Mouse (Mus musculus) CD8-positive naive resting alpha-beta T cell, adult 2 months (primary cell): ENCODE measurements around the gene Hoxc9.

Experiments used
- DNase-seq, 2 experiments: peaks; one replicate each; pipeline ENCODE4 v3.0.0; 2022; ENCODE audit warnings: low read depth in 2 of 2, low spot score in 2 of 2

Hoxc9 gene

DNA sequence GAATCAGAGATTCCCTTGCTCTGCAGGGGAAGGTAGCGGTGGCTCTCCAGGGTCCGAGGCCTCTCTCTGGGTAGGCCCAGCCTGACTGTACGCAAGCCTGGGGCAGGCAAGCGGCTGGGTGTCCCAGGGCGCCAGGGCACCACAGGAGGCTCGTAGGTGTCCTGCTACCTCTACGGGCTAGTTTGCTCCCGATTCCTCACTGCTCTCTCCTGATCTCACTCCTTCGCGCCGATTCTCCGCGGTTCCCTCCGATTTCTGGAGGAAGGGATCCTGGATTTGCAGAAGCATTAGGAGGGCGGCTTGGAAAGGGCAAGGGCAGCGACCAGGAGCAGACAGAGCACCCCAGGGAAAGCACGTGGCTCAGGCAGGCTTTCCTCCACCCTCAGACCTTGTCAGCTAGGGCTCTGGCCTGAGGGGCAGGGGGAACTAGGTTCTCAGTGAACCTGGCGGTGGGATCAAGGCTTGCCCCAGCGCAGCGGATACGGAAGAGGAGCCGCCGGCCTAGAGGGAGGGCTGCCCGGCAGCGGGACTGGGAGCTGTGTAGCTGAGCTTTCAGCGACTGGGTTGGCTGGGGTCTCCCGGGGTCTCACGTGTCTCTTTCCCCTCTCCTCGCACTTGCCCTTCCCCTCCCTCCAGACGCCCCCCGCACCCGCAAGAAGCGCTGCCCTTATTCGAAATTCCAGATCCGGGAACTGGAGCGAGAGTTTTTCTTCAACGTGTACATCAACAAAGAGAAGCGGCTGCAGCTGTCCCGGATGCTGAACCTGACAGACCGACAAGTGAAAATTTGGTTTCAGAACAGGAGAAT lies 20.2 kb upstream of the Hoxc9 start:
- DNase-seq = no peak

DNA sequence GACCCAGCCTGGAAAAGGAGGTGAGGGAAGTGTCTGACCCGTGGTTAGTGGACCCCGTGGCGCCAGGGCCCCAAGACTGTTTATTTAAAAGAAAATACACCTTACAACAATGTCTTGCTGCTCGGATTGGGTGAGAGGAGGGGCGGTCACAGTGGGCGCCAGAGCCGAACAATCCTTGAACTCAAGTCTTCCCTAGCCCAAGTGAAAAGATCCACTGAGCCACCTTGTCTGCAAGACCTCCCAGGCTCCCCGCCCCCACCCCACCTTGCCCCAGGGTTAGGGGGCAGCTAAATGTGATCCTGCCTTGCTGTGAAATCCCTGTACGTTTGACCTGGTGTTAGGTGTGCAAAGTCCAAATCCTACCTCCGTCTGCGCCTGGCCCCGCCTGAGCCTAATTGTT lies 19.3 kb upstream of the Hoxc9 start:
- no peak for DNase-seq

DNA sequence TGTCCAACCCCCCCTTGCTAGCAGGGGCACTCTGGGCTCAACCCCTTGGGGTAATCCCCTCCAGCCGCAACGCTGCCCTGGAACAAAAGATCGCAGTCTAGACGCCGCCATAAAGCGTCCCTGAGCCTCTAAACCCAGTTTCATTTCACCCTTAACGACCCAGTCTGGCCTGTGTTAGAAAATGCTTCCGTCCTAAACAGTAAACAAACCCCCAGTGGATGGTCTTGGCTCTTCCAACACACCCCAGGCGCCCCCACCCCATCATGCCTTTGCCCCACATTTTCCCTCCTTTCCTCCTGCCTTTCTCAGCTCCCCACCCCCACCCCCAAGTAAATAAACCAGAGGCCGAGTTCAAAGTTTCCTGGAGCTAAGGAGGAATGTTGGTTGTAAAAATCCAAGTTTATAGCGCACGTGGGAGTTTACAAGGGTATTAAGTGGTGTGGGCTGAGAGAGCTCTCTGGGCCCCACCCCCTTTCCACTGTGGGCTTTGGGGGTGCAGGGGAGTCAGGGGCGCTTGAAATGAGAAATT lies 16.5 kb upstream of the Hoxc9 start:
- DNase-seq = no peak

DNA sequence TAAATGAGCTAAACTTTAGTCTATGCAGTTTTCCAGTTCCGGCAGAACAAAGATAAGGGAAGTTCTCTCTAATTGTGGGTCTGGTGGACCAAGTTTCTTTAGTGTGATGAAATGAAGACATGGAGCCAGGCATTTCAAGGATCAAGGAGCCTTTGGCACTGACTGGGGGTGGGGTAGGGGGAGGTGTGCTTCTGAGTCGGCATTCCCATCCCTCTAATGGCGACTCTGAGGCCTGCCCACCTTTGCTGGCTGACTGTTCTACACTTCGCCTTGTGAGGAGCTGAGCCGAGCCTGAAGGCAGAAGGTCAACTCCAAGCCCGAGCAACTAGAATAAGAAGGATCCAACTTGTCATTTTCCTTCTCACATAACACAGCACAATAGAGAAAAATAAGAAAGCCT lies 14.5 kb upstream of the Hoxc9 start:
- no peak for DNase-seq

DNA sequence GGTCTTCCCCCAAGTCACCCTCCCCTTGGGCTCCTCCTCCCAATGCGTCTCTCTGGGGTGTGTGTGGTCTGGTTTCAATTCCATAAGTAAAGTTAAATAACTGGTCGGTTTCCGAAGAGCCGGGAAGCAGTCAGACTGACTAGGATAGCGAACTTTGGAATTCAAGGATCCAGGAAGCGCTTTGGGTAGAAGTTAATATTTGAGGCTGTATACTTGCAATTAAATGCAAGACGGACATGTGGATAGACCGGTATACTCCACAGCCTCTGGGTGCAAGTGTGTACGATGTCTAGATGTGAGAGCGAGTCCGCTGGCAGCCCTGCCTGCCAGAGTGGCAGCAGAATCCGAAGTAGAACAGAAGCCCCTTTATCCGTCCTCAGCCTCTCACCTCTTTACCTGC lies 13.7 kb upstream of the Hoxc9 start:
- DNase-seq = no peak

DNA sequence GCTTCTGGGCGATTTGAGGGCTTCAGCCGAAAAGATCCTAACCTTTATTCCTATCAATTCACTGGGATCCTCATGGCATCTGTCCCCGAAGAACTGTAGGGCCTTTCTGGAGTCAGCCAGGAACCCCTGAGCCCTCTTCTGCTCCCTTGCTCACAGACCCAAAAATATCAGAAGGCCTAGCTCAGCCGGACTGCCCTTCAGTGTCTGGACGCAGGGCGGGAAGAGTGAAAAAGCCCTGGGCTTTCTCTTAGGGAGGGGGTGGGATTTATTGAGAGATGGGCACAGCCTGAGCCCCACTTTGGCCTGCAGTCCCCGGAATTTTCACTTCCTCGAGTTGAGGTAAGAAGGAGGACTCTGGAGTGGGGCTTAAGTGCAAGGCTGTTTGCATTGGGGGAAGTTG lies 13.0 kb upstream of the Hoxc9 start:
- DNase-seq = no peak

DNA sequence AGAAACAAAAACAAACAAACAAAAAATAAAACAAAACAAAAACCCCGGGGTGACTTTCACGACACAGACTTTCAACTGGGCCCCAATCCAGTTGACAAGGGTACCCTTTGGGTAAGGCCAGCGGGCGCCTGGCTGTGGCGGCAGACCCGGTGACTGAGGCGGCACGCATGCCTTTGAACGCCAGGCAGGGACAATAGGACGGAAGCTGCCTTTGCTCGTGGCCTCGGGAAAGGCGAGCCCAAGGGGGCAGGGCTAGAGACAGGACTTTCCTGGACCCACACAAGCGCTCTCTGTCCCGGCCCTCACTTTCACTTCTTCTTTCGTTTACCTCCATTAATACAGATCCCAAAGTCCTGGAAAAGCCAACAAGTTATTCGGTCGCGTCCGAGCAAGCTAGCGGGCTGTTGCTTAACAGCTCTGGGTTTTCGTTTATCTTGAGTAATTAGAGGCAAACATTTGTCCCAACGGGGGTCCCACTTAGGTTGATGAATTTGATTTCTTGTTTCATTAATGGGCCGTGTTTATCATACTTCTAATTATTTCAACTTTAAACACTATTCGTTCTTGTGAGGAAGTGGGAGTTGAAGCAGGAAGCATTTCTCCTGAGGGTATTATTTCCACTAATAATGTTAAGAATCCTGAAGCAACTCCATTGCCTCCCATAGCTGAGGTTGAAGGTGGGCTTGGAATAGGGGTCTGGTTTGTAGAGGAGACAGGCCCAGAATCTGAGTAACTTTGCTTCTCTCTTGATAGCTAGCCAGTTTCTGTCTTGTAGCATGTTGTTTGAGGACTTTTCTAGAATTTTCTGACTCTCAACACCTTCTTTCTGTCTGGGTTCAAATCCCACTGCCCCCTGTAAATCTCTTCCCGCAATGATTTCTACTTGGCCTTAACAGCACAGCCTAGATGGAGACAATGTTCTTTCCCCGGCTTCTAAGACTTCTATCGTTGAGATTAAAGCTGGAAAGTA lies 12.3 kb upstream of the Hoxc9 start:
- DNase-seq = no peak

DNA sequence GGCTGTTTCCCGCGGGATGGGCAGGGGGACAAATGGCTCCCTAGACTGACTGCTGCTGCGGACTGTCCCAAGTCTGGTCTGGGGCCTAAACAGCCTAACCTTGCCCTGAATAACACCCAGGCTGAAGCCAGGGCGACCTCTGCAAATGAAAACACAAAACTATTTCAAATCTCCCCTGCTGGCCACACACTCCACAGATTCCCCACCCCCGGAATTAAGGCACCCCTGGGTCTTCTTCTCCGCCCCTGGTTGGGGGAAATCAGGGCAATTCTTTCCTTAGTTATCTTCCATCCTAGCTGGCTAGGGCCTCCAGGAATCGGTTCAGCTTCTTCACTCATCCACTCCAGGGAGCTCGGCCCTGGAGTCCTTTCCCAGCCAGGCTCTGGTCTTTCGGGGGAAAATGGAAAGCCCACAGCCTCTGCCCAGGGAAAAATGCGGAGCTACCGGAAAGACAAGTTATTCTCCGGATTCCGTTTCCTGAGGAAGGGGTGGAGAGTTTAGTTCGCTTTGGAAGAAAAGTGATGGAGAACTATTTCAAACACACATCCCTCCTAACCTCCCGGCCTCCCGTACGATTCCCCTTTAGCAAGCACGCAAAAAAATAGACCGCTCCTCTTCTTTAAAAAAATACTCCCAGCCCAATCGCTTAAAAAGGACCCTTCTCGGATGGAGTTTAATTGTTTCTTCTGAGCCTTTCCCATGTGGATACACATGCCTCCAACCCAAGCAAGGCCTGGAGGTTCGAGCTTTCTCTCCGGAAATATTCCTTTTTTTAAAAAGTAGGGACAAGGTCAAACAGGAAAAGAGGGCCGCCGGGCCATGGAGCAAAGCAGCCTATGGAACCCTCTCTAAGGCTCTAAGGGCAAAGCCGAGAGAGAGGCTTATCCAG lies 11.0 kb upstream of the Hoxc9 start:
- DNase-seq = no peak

DNA sequence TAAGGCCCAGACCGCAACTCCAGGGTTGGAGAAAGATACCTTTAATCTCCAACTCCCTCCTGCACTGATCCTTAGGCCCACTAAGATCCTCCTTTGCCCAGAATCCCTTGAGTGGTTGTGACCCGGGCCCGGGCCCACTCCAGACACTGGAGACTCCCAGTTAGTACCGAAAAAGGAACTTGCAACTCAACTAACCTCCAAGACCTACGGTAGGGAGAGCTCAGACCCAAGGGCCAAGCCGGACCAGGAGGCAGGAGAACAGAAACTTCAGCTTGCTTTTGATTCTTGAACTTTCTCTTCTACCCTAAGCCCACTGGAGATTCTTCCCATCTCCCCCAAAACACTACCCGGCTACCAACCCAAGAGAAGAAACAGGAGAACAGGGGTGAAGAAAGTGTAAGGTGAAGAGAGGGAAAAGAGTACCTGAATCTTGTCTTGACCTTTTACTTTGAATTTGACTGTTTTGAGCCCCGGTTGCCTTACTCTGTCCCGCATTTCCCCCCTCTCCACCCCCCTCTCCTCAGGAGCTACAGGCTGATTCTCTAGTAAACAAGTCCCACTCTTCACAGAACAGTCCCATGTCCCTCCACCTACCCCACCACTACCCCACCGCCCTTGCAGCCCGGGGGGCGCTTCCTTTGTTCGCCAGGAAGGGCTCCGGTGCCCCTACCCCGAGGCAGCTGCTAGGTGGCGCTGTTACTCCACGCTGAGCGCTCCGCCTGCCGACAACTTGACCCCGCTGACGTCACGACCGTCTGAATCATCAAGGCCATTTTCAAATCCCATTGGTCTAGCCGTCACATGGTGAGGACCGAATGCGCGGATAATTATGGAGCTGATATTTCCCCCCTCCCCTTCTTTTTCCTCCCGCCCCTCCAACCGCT lies 10.1 kb upstream of the Hoxc9 start:
- DNase-seq = peak; percentile 53 to 71

DNA sequence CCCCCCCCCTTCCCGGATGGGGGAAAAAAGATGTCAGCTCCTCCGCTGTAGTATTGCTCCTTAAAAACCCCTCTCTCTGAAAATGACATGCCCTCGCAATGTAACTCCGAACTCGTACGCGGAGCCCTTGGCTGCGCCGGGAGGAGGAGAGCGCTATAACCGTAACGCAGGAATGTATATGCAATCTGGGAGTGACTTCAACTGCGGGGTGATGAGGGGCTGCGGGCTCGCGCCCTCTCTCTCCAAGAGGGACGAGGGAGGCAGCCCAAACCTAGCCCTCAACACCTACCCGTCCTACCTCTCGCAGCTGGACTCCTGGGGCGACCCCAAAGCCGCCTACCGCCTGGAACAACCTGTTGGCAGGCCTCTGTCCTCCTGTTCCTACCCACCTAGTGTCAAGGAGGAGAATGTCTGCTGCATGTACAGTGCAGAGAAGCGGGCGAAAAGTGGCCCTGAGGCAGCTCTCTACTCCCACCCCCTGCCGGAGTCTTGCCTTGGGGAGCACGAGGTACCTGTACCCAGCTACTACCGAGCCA lies 9.4 kb upstream of the Hoxc9 start, which contains the start of gene Hoxc10:
Gene Hoxc10 (plus strand): TSS at position 21 of the 536 bp plus-strand sequence.
- DNase-seq = no peak

DNA sequence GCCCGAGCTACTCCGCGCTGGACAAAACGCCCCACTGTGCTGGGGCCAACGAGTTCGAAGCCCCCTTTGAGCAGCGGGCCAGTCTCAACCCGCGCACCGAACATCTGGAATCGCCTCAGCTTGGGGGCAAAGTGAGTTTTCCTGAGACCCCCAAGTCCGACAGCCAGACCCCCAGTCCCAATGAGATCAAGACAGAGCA lies 9.0 kb upstream of the Hoxc9 start, which contains the start of gene Hoxc5:
Gene Hoxc5 (plus strand): TSS at position 132 of the 199 bp plus-strand sequence.
- DNase-seq = no peak

DNA sequence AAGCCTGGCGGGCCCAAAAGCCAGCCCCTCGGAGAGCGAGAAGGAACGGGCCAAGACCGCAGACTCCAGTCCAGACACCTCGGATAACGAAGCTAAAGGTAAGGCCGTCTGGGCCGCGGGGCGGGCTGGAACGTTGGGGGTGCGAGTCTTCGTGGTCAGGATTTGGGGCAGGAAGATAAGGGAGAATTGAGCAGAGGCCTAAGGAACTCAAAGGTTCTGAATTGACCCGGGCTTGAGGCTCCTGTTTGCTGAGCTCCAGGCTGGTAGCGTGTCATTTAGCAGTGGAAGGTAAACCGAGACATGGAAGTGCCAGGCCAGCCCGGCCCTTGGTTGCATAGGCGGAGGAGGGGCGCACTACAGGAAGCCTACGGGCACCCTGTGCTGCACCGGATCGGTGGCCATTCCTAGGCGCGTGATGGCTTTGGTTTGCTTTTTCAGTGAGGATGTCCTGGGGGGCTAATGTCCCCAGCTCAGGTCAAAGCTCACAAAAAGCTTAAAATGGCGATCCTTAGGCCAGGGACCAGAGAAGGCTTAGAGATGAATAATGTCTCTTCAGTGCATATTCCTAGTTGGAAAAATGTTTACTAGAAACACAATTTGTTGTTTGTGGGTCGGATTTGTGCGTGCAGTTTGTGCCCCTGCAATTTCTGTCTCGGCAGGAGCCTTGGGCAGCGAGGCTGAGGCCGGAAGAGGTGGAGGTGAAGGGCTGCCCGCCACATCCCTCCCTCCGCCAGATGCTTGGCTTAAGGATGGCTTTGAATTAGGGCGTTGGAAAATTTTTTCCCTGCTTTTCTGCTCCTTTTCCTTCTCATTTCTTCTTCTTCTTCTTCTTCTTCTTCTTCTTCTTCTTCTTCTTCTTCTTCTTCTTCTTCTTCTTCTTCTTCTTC lies 8.5 kb upstream of the Hoxc9 start:
- no peak for DNase-seq

DNA sequence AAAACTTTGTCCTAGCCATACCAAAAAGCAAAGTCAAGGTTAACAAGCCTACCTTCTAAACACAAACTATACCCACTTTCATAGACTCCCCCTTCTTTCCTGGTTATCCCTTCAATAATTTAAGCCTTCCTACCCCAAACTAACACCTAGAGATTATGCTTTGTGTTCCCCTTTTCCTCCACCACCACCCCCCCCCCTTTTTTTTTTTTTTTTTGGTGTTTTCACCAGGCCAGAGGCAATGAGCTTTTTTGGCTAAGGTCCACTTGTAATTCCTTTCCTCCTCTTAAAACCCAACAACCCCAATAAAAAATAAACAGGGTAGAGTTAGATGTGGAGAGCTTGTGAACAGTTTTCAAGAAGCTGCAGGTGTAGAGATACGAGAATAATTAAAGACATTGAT lies 6.9 kb upstream of the Hoxc9 start:
- no peak for DNase-seq

DNA sequence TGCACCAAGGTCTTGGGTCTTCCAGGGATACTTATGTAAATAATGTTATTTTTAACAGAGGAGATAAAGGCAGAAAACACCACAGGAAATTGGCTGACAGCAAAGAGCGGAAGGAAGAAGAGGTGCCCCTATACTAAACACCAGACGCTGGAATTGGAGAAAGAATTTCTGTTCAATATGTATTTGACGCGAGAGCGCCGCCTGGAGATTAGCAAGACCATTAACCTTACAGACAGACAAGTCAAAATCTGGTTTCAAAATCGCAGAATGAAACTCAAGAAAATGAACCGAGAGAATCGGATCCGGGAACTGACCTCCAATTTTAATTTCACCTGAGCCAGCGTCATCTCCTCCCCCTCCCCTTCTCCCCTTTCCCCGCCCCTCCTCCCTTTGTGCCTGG lies 5.5 kb upstream of the Hoxc9 start:
- DNase-seq = no peak

DNA sequence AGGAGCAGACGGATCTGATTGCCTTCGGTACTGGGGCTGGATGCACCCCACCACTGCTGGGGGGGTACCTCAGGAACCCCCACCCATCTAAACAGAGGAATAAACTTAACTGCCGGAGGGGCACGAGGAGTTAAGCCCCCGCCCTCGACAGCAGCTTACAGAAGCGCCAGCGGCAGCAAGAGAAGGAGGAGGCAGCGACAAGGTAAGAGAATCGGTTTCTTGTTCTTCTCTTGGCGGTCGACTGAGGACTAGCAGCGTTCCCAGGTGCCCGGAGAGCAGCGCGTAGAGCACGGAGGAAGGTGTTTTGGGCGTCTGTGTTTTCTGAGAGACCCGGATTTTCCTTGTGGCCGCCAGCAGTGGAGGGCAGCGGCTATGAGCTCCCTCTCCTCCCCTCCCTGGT lies 4.0 kb upstream of the Hoxc9 start:
- DNase-seq = no peak

DNA sequence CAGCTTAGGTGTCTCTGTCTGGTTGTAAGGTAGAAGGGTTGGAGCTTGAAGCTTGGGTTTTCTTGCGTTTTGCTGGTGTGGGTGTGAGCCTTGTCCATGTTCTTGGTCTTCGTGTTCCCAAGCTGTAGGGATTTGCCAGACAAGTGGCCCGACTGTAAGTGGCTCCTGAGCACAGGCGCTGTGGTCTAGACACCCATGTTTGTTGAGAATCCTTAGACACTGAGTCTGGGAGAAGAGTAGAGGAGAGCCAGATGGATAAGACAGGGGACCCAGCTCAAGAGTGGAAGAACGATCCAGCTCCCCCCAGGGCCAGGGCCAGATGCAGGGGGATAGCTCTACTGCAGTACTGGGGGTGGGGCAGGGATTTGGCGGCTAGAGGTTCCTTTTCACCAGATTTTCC lies 3.5 kb upstream of the Hoxc9 start:
- DNase-seq = no peak

DNA sequence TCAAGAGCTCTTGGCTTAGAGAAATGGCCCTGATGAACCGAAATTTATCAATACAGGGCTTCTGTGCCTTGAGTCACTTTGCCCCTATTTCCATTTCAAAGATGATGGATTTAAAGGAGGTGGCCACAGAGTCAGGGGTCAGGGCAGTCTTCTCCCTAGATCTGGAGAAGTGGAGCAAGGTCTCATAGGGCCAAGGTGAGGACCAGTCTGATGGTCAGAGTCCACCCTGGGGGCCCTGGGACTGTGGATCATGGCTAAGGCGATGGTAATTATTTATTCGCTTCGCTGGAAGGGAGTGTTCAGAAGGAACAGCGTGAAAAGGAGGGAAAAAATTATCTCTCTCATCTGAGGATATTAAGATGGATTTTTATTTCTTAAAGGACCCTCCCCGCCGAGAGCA lies 1.2 kb upstream of the Hoxc9 start:
- DNase-seq = no peak

DNA sequence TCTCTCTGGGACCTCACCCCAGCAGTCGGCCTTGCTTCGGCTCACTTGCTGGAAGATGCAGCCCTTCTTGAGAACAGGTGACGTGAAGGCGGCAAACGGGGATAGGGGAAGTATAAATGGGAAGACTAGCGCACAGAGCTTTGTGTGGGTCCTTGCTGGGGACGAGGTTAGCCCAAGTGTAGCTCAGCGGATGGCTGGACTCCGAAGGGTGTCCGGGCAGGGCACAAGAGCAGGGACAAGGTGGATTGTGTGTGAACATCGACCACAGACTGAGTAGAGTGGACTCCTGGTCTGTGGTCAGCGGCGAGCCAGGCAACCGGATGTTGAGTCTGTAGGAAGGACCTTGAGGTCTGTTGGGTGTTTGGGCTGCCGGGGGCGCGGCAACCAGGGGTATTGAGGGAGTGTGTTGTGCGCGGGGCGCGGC lies 539 bp upstream of the Hoxc9 start:
- DNase-seq = no peak
